Mouse (Mus musculus) limb, embryonic 15.5 days (tissue): ENCODE results near the gene Tnrc6a. TPM values are rescaled to one million over a fixed set of nuclear protein-coding genes. Genes with fewer than 3 reads are reported as not detected.
A peak's percentile ranks its signal among the peaks of the same experiment; 100 is the strongest.
"Not testable (repeated sequence)": the region's sequence is repeated elsewhere in the genome, so short reads cannot be mapped to it uniquely, and the experiment has no call there.

Experiments used
- ATAC-seq: fragments of 200-750 bp; cut with Nextera tagmentation; 2 replicates; pipeline ENCODE4 v1.8.0; 2017; ENCODE audit warnings: low read depth, moderate TSS enrichment; ENCODE audit not compliant: insufficient number of reproducible peaks, low FRiP score, low TSS enrichment
- H3K27ac ChIP-seq: fragments of 300-500 bp; sonication (generic); 2 replicates; pipeline ENCODE4 v1.5.1; 2015; ENCODE audit warnings: moderate library complexity, mild to moderate bottlenecking, inconsistent platforms
- H3K27me3 ChIP-seq: fragments of 300-500 bp; sonication (generic); 2 replicates; pipeline ENCODE4 v1.6.1; 2015; ENCODE audit warnings: inconsistent platforms
- H3K36me3 ChIP-seq: fragments of 300-500 bp; sonication (generic); 2 replicates; pipeline ENCODE4 v1.6.1; 2015; ENCODE audit warnings: inconsistent platforms
- H3K4me1 ChIP-seq: fragments of 300-500 bp; sonication (generic); 2 replicates; pipeline ENCODE4 v1.6.1; 2015; ENCODE audit warnings: inconsistent platforms
- H3K4me2 ChIP-seq: fragments of 300-500 bp; sonication (generic); 2 replicates; pipeline ENCODE4 v1.6.1; 2015; ENCODE audit warnings: mild to moderate bottlenecking, inconsistent platforms
- H3K4me3 ChIP-seq: fragments of 300-500 bp; sonication (generic); 2 replicates; pipeline ENCODE4 v1.5.1; 2015; ENCODE audit warnings: mild to moderate bottlenecking, inconsistent platforms
- H3K9ac ChIP-seq: fragments of 300-500 bp; sonication (generic); 2 replicates; pipeline ENCODE4 v1.6.1; 2015; ENCODE audit warnings: inconsistent platforms
- H3K9me3 ChIP-seq: fragments of 300-500 bp; sonication (generic); 2 replicates; pipeline ENCODE4 v1.6.1; 2016; ENCODE audit warnings: inconsistent platforms
- WGBS: fragments of 180-500 bp; shearing (Covaris S2); methylation state at CpG from one replicate; pipeline ENCODE4 v1.1.7; 2015; 5-methylcytosine and 5-hydroxymethylcytosine counted together
- polyA plus RNA-seq: library from polyadenylated mRNA; unstranded; fragments of >200 nt; fragmentation: Nextera tagmentation; extraction: Ambion mirVana; gene quantifications from 2 replicates; pipeline ENCODE4 v1.2.1, GENCODE M21; 2015

The Tnrc6a gene
- polyA plus RNA-seq: 38.2 and 43.5 TPM in 2 replicates

- peaks cover 6% of the 10 kb centered on the region; the same call in 1 of the 2 replicates for H3K4me1 ChIP-seq
- H3K27me3 ChIP-seq: no peaks in the 10 kb centered on the region
- ATAC-seq: peak; percentile 93
- WGBS: 1% methylated on average over 50 of the region's 55 CpGs
- H3K9ac ChIP-seq: peak within 1 kb of the TSS; percentile 97
- H3K4me3 ChIP-seq: peak within 1 kb of the TSS; percentile 98
- peak within 1 kb of the TSS; percentile 45 for H3K4me2 ChIP-seq
- no peaks in the 10 kb centered on the region for H3K9me3 ChIP-seq
- H3K36me3 ChIP-seq: peaks cover 2% of the 10 kb centered on the region; the same call in 1 of the 2 replicates
- peak within 1 kb of the TSS; percentile 98 for H3K27ac ChIP-seq
These were observed at the start of gene Tnrc6a for GRCm38 (mm10) chr7:123123665-123124298. Gene Tnrc6a, plus strand, starts transcription at chr7:123123885.

GRCm38 (mm10) chr7:123082236-123082635, 41.4 kb upstream of the Tnrc6a start:
- Histone ChIP-seq H3K36me3 (no peaks in the 10 kb centered on the region), H3K9me3 (no peaks in the 10 kb centered on the region), H3K27me3 (no peaks in the 10 kb centered on the region), H3K4me1 (peaks cover 35% of the 10 kb centered on the region), H3K4me2 (no peak overlapping the region), H3K4me3 (no peak overlapping the region), H3K27ac (no peak overlapping the region), H3K9ac (no peak overlapping the region)
- ATAC-seq: no peak
- 59% methylated on average over 4 of the region's 4 CpGs for WGBS

- Histone ChIP-seq H3K4me1 (peaks cover 35% of the 10 kb centered on the region), H3K36me3 (no peaks in the 10 kb centered on the region), H3K4me3 (no peak overlapping the region), H3K27me3 (no peaks in the 10 kb centered on the region), H3K9ac (no peak overlapping the region), H3K4me2 (0 out of 2 replicates have a peak overlapping the region, but pooled peaks have one; percentile 43), H3K27ac (peak overlapping the region; percentile 84), H3K9me3 (no peaks in the 10 kb centered on the region)
- ATAC-seq: peak; percentile 35; the same call in 1 of the 2 replicates
- WGBS: 10% methylated on average over 12 of the region's 12 CpGs
These were observed 40.1 kb upstream of the Tnrc6a start for GRCm38 (mm10) chr7:123083441-123084123.

- H3K4me2 ChIP-seq: peak overlapping the region; percentile 43
- H3K4me3 ChIP-seq: peak overlapping the region; percentile 16
- peaks cover 35% of the 10 kb centered on the region for H3K4me1 ChIP-seq
- H3K27me3 ChIP-seq: no peaks in the 10 kb centered on the region
- H3K9ac ChIP-seq: no peak overlapping the region
- no peaks in the 10 kb centered on the region for H3K9me3 ChIP-seq
- ATAC-seq: peak; percentile 75
- under 1% methylated on average over 7 of the region's 7 CpGs for WGBS
- peak overlapping the region; percentile 84 for H3K27ac ChIP-seq
- H3K36me3 ChIP-seq: no peaks in the 10 kb centered on the region
These were observed 39.4 kb upstream of the Tnrc6a start for GRCm38 (mm10) chr7:123084180-123084691.

GRCm38 (mm10) chr7:123084708-123085107, 39.0 kb upstream of the Tnrc6a start:
- 3% methylated on average over 13 of the region's 13 CpGs for WGBS
- Histone ChIP-seq H3K9me3 (no peaks in the 10 kb centered on the region), H3K27ac (peak overlapping the region; percentile 84), H3K4me3 (peak overlapping the region; percentile 16), H3K27me3 (no peaks in the 10 kb centered on the region), H3K4me1 (peaks cover 35% of the 10 kb centered on the region), H3K36me3 (no peaks in the 10 kb centered on the region), H3K4me2 (peak overlapping the region; percentile 43), H3K9ac (no peak overlapping the region)
- ATAC-seq: no peak; the same call in 1 of the 2 replicates

- 86% methylated on average over 4 of the region's 4 CpGs for WGBS
- no peak overlapping the region for H3K4me2 ChIP-seq
- H3K9ac ChIP-seq: no peak overlapping the region
- H3K9me3 ChIP-seq: no peaks in the 10 kb centered on the region
- ATAC-seq: no peak
- peaks cover 24% of the 10 kb centered on the region for H3K4me1 ChIP-seq
- H3K36me3 ChIP-seq: no peaks in the 10 kb centered on the region
- H3K27me3 ChIP-seq: no peaks in the 10 kb centered on the region
- no peak overlapping the region for H3K27ac ChIP-seq
- no peak overlapping the region for H3K4me3 ChIP-seq
These were observed 34.8 kb upstream of the Tnrc6a start for GRCm38 (mm10) chr7:123088920-123089319.

- 90% methylated on average over 12 of the region's 12 CpGs for WGBS
- H3K4me2 ChIP-seq: no peak overlapping the region
- H3K4me1 ChIP-seq: peaks cover 16% of the 10 kb centered on the region
- no peak for ATAC-seq
- H3K4me3 ChIP-seq: no peak overlapping the region
- H3K9me3 ChIP-seq: no peaks in the 10 kb centered on the region
- no peak overlapping the region for H3K9ac ChIP-seq
- H3K36me3 ChIP-seq: no peaks in the 10 kb centered on the region
- 0 out of 2 replicates have a peak overlapping the region, but pooled peaks have one; percentile 92 for H3K27ac ChIP-seq
- H3K27me3 ChIP-seq: no peaks in the 10 kb centered on the region
These were observed 27.2 kb upstream of the Tnrc6a start for GRCm38 (mm10) chr7:123096344-123097120.

GRCm38 (mm10) chr7:123097891-123098750, 25.6 kb upstream of the Tnrc6a start:
- Histone ChIP-seq H3K36me3 (no peaks in the 10 kb centered on the region), H3K4me1 (peaks cover 16% of the 10 kb centered on the region), H3K4me2 (no peak overlapping the region; the same call in 1 of the 2 replicates), H3K9ac (no peak overlapping the region), H3K9me3 (no peaks in the 10 kb centered on the region), H3K27me3 (no peaks in the 10 kb centered on the region), H3K4me3 (no peak overlapping the region), H3K27ac (peak overlapping the region; percentile 92)
- ATAC-seq: peak; percentile 88
- WGBS: 16% methylated on average over 16 of the region's 16 CpGs

- 85% methylated on average over 3 of the region's 3 CpGs for WGBS
- H3K27ac ChIP-seq: no peak overlapping the region
- H3K4me3 ChIP-seq: no peak overlapping the region
- no peak for ATAC-seq
- H3K4me1 ChIP-seq: peaks cover 16% of the 10 kb centered on the region
- no peak overlapping the region for H3K4me2 ChIP-seq
- no peaks in the 10 kb centered on the region for H3K27me3 ChIP-seq
- no peaks in the 10 kb centered on the region for H3K9me3 ChIP-seq
- no peak overlapping the region for H3K9ac ChIP-seq
- H3K36me3 ChIP-seq: no peaks in the 10 kb centered on the region
These were observed 22.4 kb upstream of the Tnrc6a start for GRCm38 (mm10) chr7:123101295-123101694.

GRCm38 (mm10) chr7:123105381-123105780, 18.3 kb upstream of the Tnrc6a start:
- H3K4me2 ChIP-seq, H3K27ac ChIP-seq, H3K9ac ChIP-seq, H3K4me3 ChIP-seq, H3K36me3 ChIP-seq, H3K27me3 ChIP-seq, ATAC-seq, H3K9me3 ChIP-seq: not testable (repeated sequence)
- WGBS: 5% methylated on average over 1 of the region's 1 CpGs
- peaks cover 11% of the 10 kb centered on the region for H3K4me1 ChIP-seq

GRCm38 (mm10) chr7:123105906-123106305, 17.8 kb upstream of the Tnrc6a start:
- H3K27me3 ChIP-seq: no peaks in the 10 kb centered on the region
- H3K36me3 ChIP-seq: no peaks in the 10 kb centered on the region
- no peak overlapping the region for H3K4me2 ChIP-seq
- H3K4me1 ChIP-seq: peaks cover 11% of the 10 kb centered on the region
- no peak overlapping the region for H3K9ac ChIP-seq
- H3K27ac ChIP-seq: no peak overlapping the region
- H3K4me3 ChIP-seq: no peak overlapping the region
- WGBS: 47% methylated on average over 1 of the region's 1 CpGs
- no peak for ATAC-seq
- no peaks in the 10 kb centered on the region for H3K9me3 ChIP-seq
